Mouse (Mus musculus) MEL-GATA-1-ER (cell line): ENCODE measurements around the gene Adnp.
A peak's percentile ranks its signal among the peaks of the same experiment; 100 is the strongest.

Experiments used
- DNase-seq: peaks from one replicate; pipeline ENCODE4 v3.0.0-alpha.2; 2012; ENCODE audit warnings: low read depth; ENCODE audit errors: extremely low read depth

Gene Adnp

GRCm38 (mm10) chr2:168205681-168206631 is 956 bp downstream of the Adnp start:
- DNase-seq = no peak

- DNase-seq = peak; percentile 86
Measured at GRCm38 (mm10) chr2:168205265-168205664, 1.6 kb downstream of the Adnp start.

GRCm38 (mm10) chr2:168204476-168204999 is 2.4 kb downstream of the Adnp start:
- DNase-seq = no peak

- DNase-seq = peak; percentile 46
Measured at GRCm38 (mm10) chr2:168200014-168200691, 6.8 kb downstream of the Adnp start.

- DNase-seq = no peak
Measured at GRCm38 (mm10) chr2:168199476-168199875, 7.4 kb downstream of the Adnp start.

- no peak for DNase-seq
Measured at GRCm38 (mm10) chr2:168198421-168198820, 8.5 kb downstream of the Adnp start.

- DNase-seq = no peak
Measured at GRCm38 (mm10) chr2:168195721-168196120, 11.2 kb downstream of the Adnp start.

GRCm38 (mm10) chr2:168193685-168194084 is 13.2 kb downstream of the Adnp start:
- no peak for DNase-seq

- DNase-seq = no peak
Measured at GRCm38 (mm10) chr2:168191856-168192255, 15.1 kb downstream of the Adnp start.

GRCm38 (mm10) chr2:168175946-168176345 is 31.0 kb downstream of the Adnp start:
- DNase-seq = no peak

GRCm38 (mm10) chr2:168170167-168170685 is 36.7 kb downstream of the Adnp start:
- no peak for DNase-seq

GRCm38 (mm10) chr2:168169800-168170113 is 37.2 kb downstream of the Adnp start:
- no peak for DNase-seq

- no peak for DNase-seq
Measured at GRCm38 (mm10) chr2:168168892-168169799, 37.8 kb downstream of the Adnp start.

GRCm38 (mm10) chr2:168167781-168168180 is 39.1 kb downstream of the Adnp start:
- DNase-seq = no peak

GRCm38 (mm10) chr2:168166750-168167460 is 40.0 kb downstream of the Adnp start:
- DNase-seq = no peak

- DNase-seq = no peak
Measured at GRCm38 (mm10) chr2:168161978-168162377, 44.9 kb downstream of the Adnp start.

- no peak for DNase-seq
Measured at GRCm38 (mm10) chr2:168161514-168161971, 45.4 kb downstream of the Adnp start.

- DNase-seq = no peak
Measured at GRCm38 (mm10) chr2:168160370-168160930, 46.5 kb downstream of the Adnp start.

GRCm38 (mm10) chr2:168158911-168159711 is 47.8 kb downstream of the Adnp start:
- no peak for DNase-seq
